Mouse (Mus musculus) intestine, embryonic 15.5 days (tissue): ENCODE measurements at regions not wholly inside any gene's neighbourhood (a gene's known extent, or its start where the extent isn't known, plus 50 kb on each side); places are given as distances from the start of the nearest gene placed in this dataset.

Source experiments
- ATAC-seq: fragments of 200-750 bp; cut with Nextera tagmentation; 2 replicates; pipeline ENCODE4 v1.8.0; 2017; ENCODE audit warnings: moderate TSS enrichment, moderate library complexity
- H3K27ac ChIP-seq: fragments of 300-500 bp; sonication (generic); 2 replicates; pipeline ENCODE4 v1.5.1; 2015; ENCODE audit warnings: mild to moderate bottlenecking, inconsistent platforms
- H3K27me3 ChIP-seq: fragments of 300-500 bp; sonication (generic); replicated peaks from 2 replicates; pipeline ENCODE4 v1.6.1; 2015; ENCODE audit warnings: inconsistent platforms
- H3K36me3 ChIP-seq: fragments of 300-500 bp; sonication (generic); 2 replicates; pipeline ENCODE4 v1.6.1; 2015; ENCODE audit warnings: inconsistent platforms
- H3K4me1 ChIP-seq: fragments of 300-500 bp; sonication (generic); replicated peaks from 2 replicates; pipeline ENCODE4 v1.6.1; 2015; ENCODE audit warnings: inconsistent platforms
- H3K4me2 ChIP-seq: fragments of 300-500 bp; sonication (generic); replicated peaks from 2 replicates; pipeline ENCODE4 v1.6.1; 2015; ENCODE audit warnings: mild to moderate bottlenecking, inconsistent platforms
- H3K4me3 ChIP-seq: fragments of 300-500 bp; sonication (generic); replicated peaks from 2 replicates; pipeline ENCODE4 v1.5.1; 2015; ENCODE audit warnings: inconsistent platforms
- H3K9ac ChIP-seq: fragments of 300-500 bp; sonication (generic); 2 replicates; pipeline ENCODE4 v1.6.1; 2015; ENCODE audit warnings: inconsistent platforms
- H3K9me3 ChIP-seq: fragments of 300-500 bp; sonication (generic); 2 replicates; pipeline ENCODE4 v1.6.1; 2016; ENCODE audit warnings: inconsistent platforms
- WGBS: fragments of 180-500 bp; shearing (Covaris S2); methylation state at CpG from one replicate; pipeline ENCODE4 v1.1.7; 2015; 5-methylcytosine and 5-hydroxymethylcytosine counted together

DNA sequence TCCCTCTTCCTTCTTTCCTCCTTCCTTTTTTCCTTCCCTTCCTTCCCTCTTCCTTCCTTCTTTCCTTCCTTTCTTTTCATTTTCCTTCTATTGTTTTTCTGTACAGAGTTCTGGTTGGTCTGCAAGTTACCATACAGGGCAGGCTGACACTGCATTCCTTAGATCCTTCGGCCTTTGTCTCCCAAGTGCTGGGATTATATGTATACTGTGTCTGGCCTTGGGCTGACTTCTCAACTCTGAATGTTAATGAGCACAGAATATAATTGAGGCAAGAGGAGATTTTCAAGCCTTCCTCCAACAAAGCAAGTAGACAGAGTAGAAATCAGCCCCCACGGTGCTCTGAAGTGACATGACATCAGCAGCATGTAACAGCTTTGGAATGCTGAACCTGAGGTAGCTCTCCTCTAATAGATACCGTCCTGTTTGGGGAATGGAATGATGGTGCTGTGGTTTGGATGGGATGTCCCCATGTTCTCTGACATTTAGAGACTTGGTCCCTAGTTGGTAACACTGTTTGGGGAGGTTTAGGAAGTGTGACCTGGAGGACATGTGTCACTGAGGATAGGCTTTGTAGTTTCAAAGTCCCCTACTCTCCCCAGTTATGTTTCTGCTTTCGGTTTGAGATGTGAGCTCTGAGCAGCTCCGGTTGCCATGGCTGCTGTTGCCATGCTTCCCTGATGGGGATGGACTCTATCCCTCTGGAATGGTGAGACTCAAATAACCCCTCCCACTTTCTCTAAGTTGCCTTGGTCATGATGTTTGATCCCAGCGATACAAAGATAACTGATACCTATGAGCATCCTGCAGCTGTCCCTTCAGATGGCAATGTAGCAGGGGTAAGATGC lies 178.1 kb downstream of the Dact1 start:
- Histone ChIP-seq H3K9ac (no peak overlapping the region), H3K4me3 (no peak overlapping the region), H3K36me3 (no peaks in the 10 kb centered on the region), H3K9me3 (no peaks in the 10 kb centered on the region), H3K27me3 (no peaks in the 10 kb centered on the region), H3K4me2 (no peak overlapping the region), H3K27ac (no peak overlapping the region), H3K4me1 (peaks cover 13% of the 10 kb centered on the region; the same call in 1 of the 2 replicates)
- 66% methylated on average over 6 of the region's 6 CpGs for WGBS
- no peak for ATAC-seq

- Histone ChIP-seq H3K4me3 (no peak overlapping the region), H3K4me2 (no peak overlapping the region), H3K4me1 (peaks cover 10% of the 10 kb centered on the region; the same call in 1 of the 2 replicates), H3K36me3 (no peaks in the 10 kb centered on the region), H3K9me3 (no peaks in the 10 kb centered on the region), H3K27ac (no peak overlapping the region), H3K27me3 (no peaks in the 10 kb centered on the region), H3K9ac (no peak overlapping the region)
- WGBS, result 66% methylated on average over 7 of the region's 7 CpGs
- no peak for ATAC-seq
These were observed 179.6 kb downstream of the Dact1 start for GRCm38 (mm10) chr12:71489295-71489694.

GRCm38 (mm10) chr12:71494803-71495293 lies 185.2 kb downstream of the Dact1 start:
- Histone ChIP-seq H3K27me3 (no peaks in the 10 kb centered on the region), H3K36me3 (no peaks in the 10 kb centered on the region), H3K9ac (no peak overlapping the region), H3K27ac (no peak overlapping the region), H3K4me2 (no peak overlapping the region), H3K4me1 (peaks cover 3% of the 10 kb centered on the region; the same call in 1 of the 2 replicates), H3K9me3 (no peaks in the 10 kb centered on the region), H3K4me3 (no peak overlapping the region)
- 58% methylated on average over 10 of the region's 10 CpGs for WGBS
- no peak for ATAC-seq

- Histone ChIP-seq H3K36me3 (no peaks in the 10 kb centered on the region), H3K4me1 (no peaks in the 10 kb centered on the region), H3K27ac (no peak overlapping the region), H3K4me3 (no peak overlapping the region), H3K27me3 (no peaks in the 10 kb centered on the region), H3K9ac (no peak overlapping the region), H3K9me3 (no peaks in the 10 kb centered on the region), H3K4me2 (no peak overlapping the region)
- no peak for ATAC-seq
- WGBS, result 69% methylated on average over 14 of the region's 14 CpGs
These were observed 188.8 kb downstream of the Dact1 start for GRCm38 (mm10) chr12:71498246-71499029.

- Histone ChIP-seq H3K9me3 (no peaks in the 10 kb centered on the region), H3K4me2 (no peak overlapping the region), H3K27ac (no peak overlapping the region), H3K9ac (no peak overlapping the region), H3K36me3 (no peaks in the 10 kb centered on the region), H3K4me1 (no peaks in the 10 kb centered on the region), H3K4me3 (no peak overlapping the region), H3K27me3 (no peaks in the 10 kb centered on the region)
- WGBS, result 55% methylated on average over 7 of the region's 7 CpGs
- ATAC-seq, result no peak
These were observed 191.7 kb downstream of the Dact1 start for GRCm38 (mm10) chr12:71501299-71501810.

GRCm38 (mm10) chr12:71503265-71503664 lies 193.6 kb downstream of the Dact1 start:
- 76% methylated on average over 11 of the region's 11 CpGs for WGBS
- ATAC-seq, result no peak
- H3K36me3 ChIP-seq, result no peaks in the 10 kb centered on the region
- H3K9ac ChIP-seq, result no peak overlapping the region
- no peaks in the 10 kb centered on the region for H3K4me1 ChIP-seq
- no peak overlapping the region for H3K27ac ChIP-seq
- no peak overlapping the region for H3K4me2 ChIP-seq
- no peaks in the 10 kb centered on the region for H3K9me3 ChIP-seq
- H3K4me3 ChIP-seq, result no peak overlapping the region
- no peaks in the 10 kb centered on the region for H3K27me3 ChIP-seq

GRCm38 (mm10) chr12:71506206-71506605 lies 196.5 kb downstream of the Dact1 start:
- Histone ChIP-seq H3K4me1 (no peaks in the 10 kb centered on the region), H3K9me3 (no peaks in the 10 kb centered on the region), H3K36me3 (no peaks in the 10 kb centered on the region), H3K4me3 (no peak overlapping the region), H3K27ac (no peak overlapping the region), H3K27me3 (no peaks in the 10 kb centered on the region), H3K9ac (no peak overlapping the region), H3K4me2 (no peak overlapping the region)
- ATAC-seq, result no peak
- WGBS, result 64% methylated on average over 4 of the region's 4 CpGs

GRCm38 (mm10) chr12:71506716-71507115 lies 197.0 kb downstream of the Dact1 start:
- WGBS, result 74% methylated on average over 1 of the region's 1 CpGs
- no peak overlapping the region for H3K9ac ChIP-seq
- no peaks in the 10 kb centered on the region for H3K27me3 ChIP-seq
- H3K36me3 ChIP-seq, result no peaks in the 10 kb centered on the region
- H3K9me3 ChIP-seq, result no peaks in the 10 kb centered on the region
- ATAC-seq, result no peak
- H3K4me1 ChIP-seq, result no peaks in the 10 kb centered on the region
- H3K4me2 ChIP-seq, result no peak overlapping the region
- no peak overlapping the region for H3K27ac ChIP-seq
- H3K4me3 ChIP-seq, result no peak overlapping the region

DNA sequence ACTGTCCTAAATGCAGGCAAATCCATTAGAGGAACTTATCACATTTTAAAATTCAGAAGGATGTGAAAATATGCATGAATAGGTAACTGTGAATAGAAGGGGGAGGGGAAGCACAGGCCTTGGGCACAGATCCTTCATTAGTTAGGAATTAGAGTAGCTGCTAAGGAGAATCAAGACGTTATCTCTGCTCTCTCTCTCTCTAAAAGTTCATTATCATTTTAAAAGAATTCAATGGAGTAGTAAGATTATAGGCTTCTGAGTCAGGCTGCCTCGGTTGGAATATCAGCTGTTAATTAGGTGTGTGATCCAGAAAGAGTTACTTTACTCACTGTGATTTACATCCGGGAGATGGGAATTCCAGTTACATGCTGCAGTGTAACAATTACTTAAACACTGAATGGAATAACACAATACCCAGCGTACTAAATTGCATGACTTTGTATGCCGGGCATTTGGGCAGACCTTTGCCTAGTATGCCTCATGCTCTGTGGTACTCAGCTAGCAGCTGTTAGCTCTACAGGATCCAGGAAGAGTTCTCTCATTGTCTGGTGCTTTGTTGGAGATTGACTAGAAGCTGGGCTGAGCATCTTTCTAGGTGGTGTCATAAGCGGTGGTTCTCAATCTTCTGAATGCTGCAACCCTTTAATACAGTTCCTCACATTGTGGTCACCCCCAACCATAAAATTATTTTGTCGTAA lies 203.4 kb downstream of the Dact1 start:
- ATAC-seq, result no peak
- H3K9me3 ChIP-seq, result no peaks in the 10 kb centered on the region
- H3K9ac ChIP-seq, result no peak overlapping the region
- no peaks in the 10 kb centered on the region for H3K27me3 ChIP-seq
- no peak overlapping the region for H3K4me2 ChIP-seq
- H3K4me3 ChIP-seq, result no peak overlapping the region
- H3K4me1 ChIP-seq, result no peaks in the 10 kb centered on the region
- no peak overlapping the region for H3K27ac ChIP-seq
- no peaks in the 10 kb centered on the region for H3K36me3 ChIP-seq
- 80% methylated on average over 7 of the region's 7 CpGs for WGBS

GRCm38 (mm10) chr12:71519520-71519919 lies 209.8 kb downstream of the Dact1 start:
- Histone ChIP-seq H3K36me3 (no peaks in the 10 kb centered on the region), H3K27me3 (no peaks in the 10 kb centered on the region), H3K9ac (no peak overlapping the region), H3K4me3 (no peak overlapping the region), H3K27ac (no peak overlapping the region), H3K4me2 (no peak overlapping the region), H3K9me3 (no peaks in the 10 kb centered on the region), H3K4me1 (peaks cover 15% of the 10 kb centered on the region)
- no peak for ATAC-seq
- WGBS, result 33% methylated on average over 1 of the region's 1 CpGs

GRCm38 (mm10) chr12:71521936-71522335 lies 212.3 kb downstream of the Dact1 start:
- H3K36me3 ChIP-seq, result no peaks in the 10 kb centered on the region
- H3K27ac ChIP-seq, result peak overlapping the region; percentile 56; the same call in 1 of the 2 replicates
- WGBS, result 71% methylated on average over 3 of the region's 3 CpGs
- no peak overlapping the region for H3K4me2 ChIP-seq
- H3K27me3 ChIP-seq, result no peaks in the 10 kb centered on the region
- H3K4me3 ChIP-seq, result no peak overlapping the region
- no peaks in the 10 kb centered on the region for H3K9me3 ChIP-seq
- no peak overlapping the region for H3K9ac ChIP-seq
- H3K4me1 ChIP-seq, result peaks cover 15% of the 10 kb centered on the region
- ATAC-seq, result no peak

GRCm38 (mm10) chr12:71522451-71522850 lies 212.8 kb downstream of the Dact1 start:
- H3K27ac ChIP-seq, result peak overlapping the region; percentile 56
- WGBS, result 41% methylated on average over 5 of the region's 5 CpGs
- no peaks in the 10 kb centered on the region for H3K36me3 ChIP-seq
- H3K4me3 ChIP-seq, result no peak overlapping the region
- no peaks in the 10 kb centered on the region for H3K27me3 ChIP-seq
- no peak for ATAC-seq
- H3K4me1 ChIP-seq, result peaks cover 15% of the 10 kb centered on the region
- no peak overlapping the region for H3K4me2 ChIP-seq
- H3K9ac ChIP-seq, result no peak overlapping the region
- no peaks in the 10 kb centered on the region for H3K9me3 ChIP-seq
